Mouse (Mus musculus) intestine, embryonic 14.5 days (tissue): ENCODE measurements around the gene Slc5a5. TPM values are rescaled to one million over a fixed set of nuclear protein-coding genes. Genes with fewer than 3 reads are reported as not detected.
"Not testable (repeated sequence)": the region's sequence is repeated elsewhere in the genome, so short reads cannot be mapped to it uniquely, and the experiment has no call there.

Source experiments
- ATAC-seq: fragments of 200-750 bp; cut with Nextera tagmentation; replicated peaks from 2 replicates; pipeline ENCODE4 v1.8.0; 2017; ENCODE audit warnings: low read depth, moderate number of reproducible peaks, moderate TSS enrichment, moderate library complexity; ENCODE audit not compliant: low FRiP score, low TSS enrichment
- DNase-seq: peaks from one replicate; pipeline ENCODE4 v3.0.0-alpha.2; 2018; ENCODE audit warnings: low spot score
- H3K27ac ChIP-seq: fragments of 300-500 bp; sonication (generic); 2 replicates; pipeline ENCODE4 v1.5.1; 2014; ENCODE audit warnings: low read depth, mild to moderate bottlenecking, control low read depth
- H3K27me3 ChIP-seq: fragments of 300-500 bp; sonication (generic); replicated peaks from 2 replicates; pipeline ENCODE4 v1.6.1; 2014; ENCODE audit warnings: low read length, control low read depth; ENCODE audit not compliant: control insufficient read depth, insufficient read depth
- H3K36me3 ChIP-seq: fragments of 300-500 bp; sonication (generic); 2 replicates; pipeline ENCODE4 v1.6.1; 2014; ENCODE audit warnings: low read length, control low read depth; ENCODE audit not compliant: control insufficient read depth, insufficient read depth
- H3K4me1 ChIP-seq: fragments of 300-500 bp; sonication (generic); replicated peaks from 2 replicates; pipeline ENCODE4 v1.6.1; 2014; ENCODE audit warnings: low read length, control low read depth, mixed read lengths; ENCODE audit not compliant: control insufficient read depth, insufficient read depth
- H3K4me2 ChIP-seq: fragments of 300-500 bp; sonication (generic); 2 replicates; pipeline ENCODE4 v1.6.1; 2014; ENCODE audit warnings: low read length
- H3K4me3 ChIP-seq: fragments of 300-500 bp; sonication (generic); 2 replicates; pipeline ENCODE4 v1.5.1; 2014; ENCODE audit warnings: low read depth, low read length, control low read depth, mixed read lengths
- H3K9ac ChIP-seq: fragments of 300-500 bp; sonication (generic); 2 replicates; pipeline ENCODE4 v1.6.1; 2014; ENCODE audit warnings: mild to moderate bottlenecking, low read length
- H3K9me3 ChIP-seq: fragments of 300-500 bp; sonication (generic); 2 replicates; pipeline ENCODE4 v1.6.1; 2016; ENCODE audit warnings: low read length, control low read depth; ENCODE audit not compliant: control insufficient read depth
- WGBS: fragments of 180-500 bp; shearing (Covaris S2); extraction: QIAGEN DNeasy Blood & Tissue Kit; methylation state at CpG from one replicate; pipeline ENCODE4 v1.1.7; 2014; 5-methylcytosine and 5-hydroxymethylcytosine counted together
- polyA plus RNA-seq: library from polyadenylated mRNA; unstranded; fragments of >200 nt; fragmentation: Nextera tagmentation; extraction: Ambion mirVana; gene quantifications from 2 replicates; pipeline ENCODE4 v1.2.1, GENCODE M21; 2014

The Slc5a5 gene
- polyA plus RNA-seq, 1 experiment from 2014 or later: 0.45 TPM

DNA sequence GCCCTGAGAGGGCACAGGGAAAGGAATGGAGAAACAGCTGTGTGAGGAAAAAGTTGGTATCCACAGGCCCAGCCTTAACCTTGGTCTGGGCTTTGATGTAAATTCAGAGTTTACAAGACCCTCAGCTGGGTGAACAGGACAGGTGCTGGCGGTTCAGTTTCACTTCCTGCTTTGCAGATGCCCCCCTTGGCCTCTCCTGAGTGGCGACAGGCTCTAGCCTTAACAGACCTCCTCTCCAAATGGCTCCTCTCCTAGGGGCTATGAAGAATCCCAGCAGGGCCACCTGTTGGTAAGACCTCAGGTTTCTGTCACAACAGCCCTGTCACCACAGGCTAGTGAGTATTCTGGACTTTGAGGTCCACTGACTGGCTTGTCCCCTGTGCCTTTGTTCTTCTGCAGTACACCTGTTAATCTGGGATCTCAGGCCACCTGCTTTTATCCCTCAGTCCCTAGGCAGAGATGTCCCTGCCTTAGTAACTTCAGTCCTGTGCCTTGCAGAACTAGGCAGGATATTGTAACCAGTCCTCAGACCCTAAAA, 6.2 kb upstream of the Slc5a5 start:
- H3K9me3 ChIP-seq: no peaks in the 10 kb centered on the region
- WGBS: 52% methylated on average over 2 of the region's 2 CpGs
- no peak overlapping the region for H3K4me2 ChIP-seq
- peaks cover 6% of the 10 kb centered on the region for H3K27me3 ChIP-seq
- peaks cover 21% of the 10 kb centered on the region for H3K36me3 ChIP-seq
- no peak overlapping the region for H3K9ac ChIP-seq
- ATAC-seq (no peak), DNase-seq (no peak)
- H3K27ac ChIP-seq: no peak overlapping the region
- no peak overlapping the region for H3K4me3 ChIP-seq
- 0 out of 2 replicates have a peak, but pooled peaks cover 4% of the 10 kb centered on the region for H3K4me1 ChIP-seq

DNA sequence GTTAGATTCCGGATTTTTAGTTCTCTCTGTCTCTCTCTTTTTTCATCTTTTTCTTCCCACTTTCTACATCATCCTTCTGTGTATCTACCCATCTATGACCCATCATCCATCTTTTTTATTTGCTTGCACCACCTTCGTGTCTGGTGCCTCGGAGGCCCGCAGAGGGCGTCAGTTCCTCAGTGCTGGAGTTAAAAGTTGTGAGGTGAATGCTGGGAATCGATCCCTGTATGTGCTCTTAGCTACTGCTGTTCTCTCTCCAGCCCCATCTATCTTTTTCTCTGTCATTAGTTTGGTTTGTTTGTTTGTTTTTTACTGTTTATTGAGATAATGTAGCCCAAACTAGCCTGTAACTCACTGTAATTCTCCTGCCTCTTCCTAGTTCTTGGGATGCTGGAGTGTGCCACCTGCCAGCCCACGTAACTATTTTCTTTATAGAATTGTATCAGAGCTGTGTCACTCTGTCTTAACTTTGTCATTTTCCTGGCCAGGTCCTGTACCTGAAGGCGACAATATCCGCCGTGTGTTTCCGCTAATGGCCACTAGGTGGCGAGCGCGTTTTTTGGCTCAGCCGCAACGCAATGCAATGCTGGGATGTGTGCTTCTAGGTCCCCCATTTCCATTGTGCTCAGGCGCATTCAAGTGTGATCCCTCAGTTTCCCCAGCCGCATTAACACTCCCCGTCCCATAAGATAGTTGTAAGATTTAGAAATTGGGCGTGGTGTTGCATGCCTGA, 5.3 kb upstream of the Slc5a5 start:
- peak; percentile 42 for ATAC-seq
- 0% methylated on average over 20 of the region's 20 CpGs for WGBS
- peak; percentile 95 for DNase-seq

DNA sequence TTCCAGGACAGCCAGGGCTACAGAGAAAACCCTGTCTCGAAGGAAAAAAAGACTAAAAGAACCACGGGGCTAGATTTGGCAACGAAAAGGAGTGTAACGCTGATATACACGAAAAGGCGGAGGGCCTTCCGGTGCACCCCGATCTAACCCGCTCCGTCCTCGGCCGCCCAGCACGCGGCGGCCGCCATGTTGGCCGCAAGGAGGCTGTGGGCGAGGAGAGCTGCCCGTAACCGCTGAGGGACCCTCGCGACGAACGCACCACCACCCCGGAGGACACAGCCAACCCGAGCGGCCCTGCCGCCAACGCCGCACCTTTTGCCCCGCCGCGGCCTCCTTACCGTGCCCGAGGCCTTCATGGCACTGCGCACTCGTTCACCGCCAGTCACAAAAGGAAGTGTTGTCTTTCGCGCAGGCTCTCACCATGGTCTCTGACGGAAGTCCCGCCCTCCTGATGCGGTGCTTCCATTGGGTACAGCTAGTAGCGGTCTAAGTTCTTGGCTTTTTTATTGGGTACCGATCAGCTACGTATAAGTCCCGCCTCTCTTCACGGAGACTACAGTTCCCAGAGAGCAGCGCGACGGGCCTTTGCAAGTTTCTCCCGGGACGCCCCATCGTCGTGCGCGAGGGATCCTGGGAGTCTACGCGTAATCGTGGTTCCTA, 4.6 kb upstream of the Slc5a5 start, which contains the start of gene Rpl18a:
TSS of gene Rpl18a (minus strand) at position 392 of the 660 bp plus-strand sequence.
- under 1% methylated on average over 60 of the region's 60 CpGs for WGBS
- H3K27me3 ChIP-seq: peaks cover 22% of the 10 kb centered on the region
- 0 out of 2 replicates have a peak, but pooled peaks cover 4% of the 10 kb centered on the region for H3K4me1 ChIP-seq
- no peaks in the 10 kb centered on the region for H3K9me3 ChIP-seq
- peak within 1 kb of the TSS; percentile 98 for H3K4me3 ChIP-seq
- ATAC-seq (peak; percentile 97), DNase-seq (peak; percentile 96)
- peaks cover 29% of the 10 kb centered on the region for H3K36me3 ChIP-seq
- peak within 1 kb of the TSS; percentile 58 for H3K27ac ChIP-seq
- peak within 1 kb of the TSS; percentile 84 for H3K4me2 ChIP-seq
- H3K9ac ChIP-seq: peak within 1 kb of the TSS; percentile 97

More for the DNA sequence above, 5.3 kb upstream of the Slc5a5 start:
- peak overlapping the region; percentile 97 for H3K9ac ChIP-seq
- H3K4me3 ChIP-seq: peak overlapping the region; percentile 98
- peaks cover 15% of the 10 kb centered on the region for H3K27me3 ChIP-seq
- H3K36me3 ChIP-seq: peaks cover 29% of the 10 kb centered on the region
- H3K9me3 ChIP-seq: no peaks in the 10 kb centered on the region
- H3K4me2 ChIP-seq: peak overlapping the region; percentile 84
- H3K27ac ChIP-seq: peak overlapping the region; percentile 58
- 0 out of 2 replicates have a peak, but pooled peaks cover 4% of the 10 kb centered on the region for H3K4me1 ChIP-seq

- no peak for ATAC-seq
- WGBS: 4% methylated on average over 25 of the region's 25 CpGs
These were observed 3.9 kb upstream of the Slc5a5 start for GRCm38 (mm10) chr8:70896316-70897020.

DNA sequence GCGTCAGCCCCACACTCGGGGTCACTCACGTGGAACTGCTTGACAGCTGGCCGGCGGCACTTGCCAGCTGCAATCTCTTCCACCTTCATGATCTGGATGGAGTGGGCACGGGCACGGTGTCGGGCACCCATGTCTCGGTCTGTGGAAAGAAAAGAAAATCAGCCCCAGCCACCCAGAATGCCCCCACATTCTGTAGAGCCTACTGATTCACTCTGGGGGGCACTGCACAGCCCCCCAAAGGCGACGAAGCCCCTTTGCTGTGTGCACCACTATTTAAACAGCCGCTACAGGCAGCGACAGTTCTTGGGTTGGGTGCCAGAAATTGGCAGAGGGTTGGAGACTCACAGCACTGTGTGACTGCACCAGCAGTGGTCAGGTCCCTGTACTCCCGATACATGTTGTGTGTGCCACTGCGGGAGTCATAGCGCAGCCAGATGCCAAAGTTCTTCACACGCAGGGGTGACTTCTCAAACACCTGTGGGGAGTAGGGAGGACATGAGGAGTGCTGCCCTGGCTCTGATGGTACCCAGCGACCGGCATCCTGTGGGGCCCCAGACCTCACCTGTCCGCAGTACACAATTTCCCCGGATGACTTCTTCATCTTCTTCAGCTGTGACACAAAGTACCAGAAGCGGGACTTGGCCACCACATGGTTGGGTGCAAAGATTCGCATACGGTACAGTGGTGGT, 3.2 kb upstream of the Slc5a5 start:
- not testable (repeated sequence) for ATAC-seq, DNase-seq, H3K4me1 ChIP-seq, H3K27ac ChIP-seq, H3K9me3 ChIP-seq
- H3K36me3 ChIP-seq: peaks cover 29% of the 10 kb centered on the region
- peak overlapping the region; percentile 97; the same call in 1 of the 2 replicates for H3K9ac ChIP-seq
- H3K4me3 ChIP-seq: peak overlapping the region; percentile 98
- peaks cover 34% of the 10 kb centered on the region for H3K27me3 ChIP-seq
- H3K4me2 ChIP-seq: peak overlapping the region; percentile 77
- 85% methylated on average over 22 of the region's 24 CpGs for WGBS

More at GRCm38 (mm10) chr8:70896316-70897020, 3.9 kb upstream of the Slc5a5 start:
- peaks cover 27% of the 10 kb centered on the region for H3K27me3 ChIP-seq
- peak overlapping the region; percentile 57; the same call in 1 of the 2 replicates for H3K27ac ChIP-seq
- H3K4me1 ChIP-seq: 0 out of 2 replicates have a peak, but pooled peaks cover 4% of the 10 kb centered on the region
- H3K9ac ChIP-seq: peak overlapping the region; percentile 97
- no peak for DNase-seq
- H3K36me3 ChIP-seq: peaks cover 29% of the 10 kb centered on the region
- H3K4me2 ChIP-seq: peak overlapping the region; percentile 77
- H3K4me3 ChIP-seq: peak overlapping the region; percentile 98
- no peaks in the 10 kb centered on the region for H3K9me3 ChIP-seq

GRCm38 (mm10) chr8:70894771-70895545, 2.4 kb upstream of the Slc5a5 start:
- 91% methylated on average over 8 of the region's 8 CpGs for WGBS
- H3K4me1 ChIP-seq: 0 out of 2 replicates have a peak, but pooled peaks cover 4% of the 10 kb centered on the region
- no peak overlapping the region for H3K4me2 ChIP-seq
- H3K27ac ChIP-seq: no peak overlapping the region
- ATAC-seq: no peak
- H3K9ac ChIP-seq: no peak overlapping the region
- H3K4me3 ChIP-seq: no peak overlapping the region
- no peaks in the 10 kb centered on the region for H3K9me3 ChIP-seq
- peaks cover 37% of the 10 kb centered on the region for H3K27me3 ChIP-seq
- H3K36me3 ChIP-seq: peaks cover 29% of the 10 kb centered on the region
- DNase-seq: no peak

DNA sequence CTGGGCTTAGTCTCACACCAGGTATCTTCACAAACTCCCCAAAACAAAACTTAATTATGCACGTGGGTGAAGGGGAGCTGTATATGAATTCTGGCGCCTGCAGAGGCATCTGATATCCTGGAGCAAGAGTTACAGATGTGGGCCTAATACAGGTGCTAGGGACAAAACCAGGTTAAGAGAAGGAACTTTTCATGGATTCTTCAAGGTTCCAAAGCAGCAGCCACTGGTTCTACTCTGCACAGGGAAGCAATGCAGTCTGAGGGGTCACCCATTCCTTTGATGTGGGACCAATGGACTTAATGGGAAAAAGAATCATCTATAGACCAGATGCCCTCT, 1.8 kb upstream of the Slc5a5 start:
- Histone ChIP-seq H3K27me3 (peaks cover 37% of the 10 kb centered on the region), H3K9ac (no peak overlapping the region), H3K4me3 (no peak overlapping the region), H3K27ac (no peak overlapping the region), H3K4me2 (no peak overlapping the region), H3K36me3 (peaks cover 29% of the 10 kb centered on the region), H3K4me1 (0 out of 2 replicates have a peak, but pooled peaks cover 4% of the 10 kb centered on the region), H3K9me3 (no peaks in the 10 kb centered on the region)
- WGBS: 67% methylated on average over 2 of the region's 2 CpGs
- DNase-seq: no peak
- no peak for ATAC-seq
